Mouse (Mus musculus) midbrain, embryonic 10.5 days (tissue): ENCODE results near the gene Zfp961. TPM values are rescaled to one million over a fixed set of nuclear protein-coding genes. Genes with fewer than 3 reads are reported as not detected.
A peak's percentile ranks its signal among the peaks of the same experiment; 100 is the strongest.
"Not testable (repeated sequence)": the region's sequence is repeated elsewhere in the genome, so short reads cannot be mapped to it uniquely, and the experiment has no call there.

ENCODE experiments used
- DNase-seq: peaks from one replicate; pipeline ENCODE4 v3.0.0-alpha.2; 2017; ENCODE audit warnings: low spot score
- H3K27ac ChIP-seq: fragments of 300-500 bp; sonication (generic); replicated peaks from 2 replicates; pipeline ENCODE4 v1.5.1; 2016; ENCODE audit warnings: mild to moderate bottlenecking
- H3K27me3 ChIP-seq: fragments of 300-500 bp; sonication (generic); 2 replicates; pipeline ENCODE4 v1.6.1; 2016; ENCODE audit warnings: low read depth, mild to moderate bottlenecking; ENCODE audit not compliant: poor library complexity, severe bottlenecking
- H3K36me3 ChIP-seq: fragments of 300-500 bp; sonication (generic); 2 replicates; pipeline ENCODE4 v1.6.1; 2016; ENCODE audit warnings: mild to moderate bottlenecking, moderate library complexity
- H3K4me1 ChIP-seq: fragments of 300-500 bp; sonication (generic); 2 replicates; pipeline ENCODE4 v1.6.1; 2016
- H3K4me3 ChIP-seq: fragments of 300-500 bp; sonication (generic); 2 replicates; pipeline ENCODE4 v1.5.1; 2016; ENCODE audit warnings: mild to moderate bottlenecking, moderate library complexity
- H3K9me3 ChIP-seq: fragments of 300-500 bp; sonication (generic); replicated peaks from 2 replicates; pipeline ENCODE4 v1.6.1; 2016; ENCODE audit warnings: mild to moderate bottlenecking
- WGBS: fragments of 180-500 bp; shearing (Covaris S2); methylation state at CpG from one replicate; pipeline ENCODE4 v1.1.7; 2016; 5-methylcytosine and 5-hydroxymethylcytosine counted together
- polyA plus RNA-seq: library from polyadenylated mRNA; unstranded; fragments of >200 nt; fragmentation: Nextera tagmentation; extraction: Ambion mirVana; gene quantifications from 2 replicates; pipeline ENCODE4 v1.2.1, GENCODE M21; 2016

Gene Zfp961
- polyA plus RNA-seq, 1 experiment from 2014 or later, result 26.6 TPM

- Histone ChIP-seq H3K4me1 (no peaks in the 10 kb centered on the region), H3K27me3 (no peaks in the 10 kb centered on the region), H3K4me3 (no peak overlapping the region), H3K27ac (no peak overlapping the region), H3K9me3 (no peaks in the 10 kb centered on the region), H3K36me3 (no peaks in the 10 kb centered on the region)
- 78% methylated on average over 2 of the region's 2 CpGs for WGBS
- no peak for DNase-seq
Measured at GRCm38 (mm10) chr8:71940293-71941208, 10.3 kb upstream of the Zfp961 start.

- WGBS, result 85% methylated on average over 1 of the region's 1 CpGs
- H3K4me3 ChIP-seq, result no peak overlapping the region
- H3K4me1 ChIP-seq, result no peaks in the 10 kb centered on the region
- no peaks in the 10 kb centered on the region for H3K9me3 ChIP-seq
- DNase-seq, result no peak
- no peaks in the 10 kb centered on the region for H3K27me3 ChIP-seq
- H3K36me3 ChIP-seq, result no peaks in the 10 kb centered on the region
- H3K27ac ChIP-seq, result no peak overlapping the region
Measured at GRCm38 (mm10) chr8:71941776-71942175, 9.1 kb upstream of the Zfp961 start.

- no peaks in the 10 kb centered on the region for H3K27me3 ChIP-seq
- peaks cover 11% of the 10 kb centered on the region for H3K36me3 ChIP-seq
- DNase-seq, result no peak
- 91% methylated on average over 5 of the region's 5 CpGs for WGBS
- H3K9me3 ChIP-seq, result peaks cover 4% of the 10 kb centered on the region; the same call in 1 of the 2 replicates
- H3K4me3 ChIP-seq, result no peak overlapping the region
- no peak overlapping the region for H3K27ac ChIP-seq
- peaks cover 18% of the 10 kb centered on the region for H3K4me1 ChIP-seq
Measured at GRCm38 (mm10) chr8:71948624-71949023, 2.2 kb upstream of the Zfp961 start.

GRCm38 (mm10) chr8:71951436-71952161 lies 761 bp downstream of the Zfp961 start:
- peaks cover 33% of the 10 kb centered on the region; the same call in 1 of the 2 replicates for H3K9me3 ChIP-seq
- WGBS, result 49% methylated on average over 14 of the region's 14 CpGs
- no peaks in the 10 kb centered on the region for H3K27me3 ChIP-seq
- H3K27ac ChIP-seq, result peak overlapping the region; percentile 92
- peak overlapping the region; percentile 75 for H3K4me3 ChIP-seq
- peaks cover 18% of the 10 kb centered on the region for H3K4me1 ChIP-seq
- peak; percentile 23 for DNase-seq
- peaks cover 41% of the 10 kb centered on the region for H3K36me3 ChIP-seq

- Histone ChIP-seq H3K36me3 (peaks cover 42% of the 10 kb centered on the region), H3K27ac (no peak overlapping the region), H3K27me3 (no peaks in the 10 kb centered on the region), H3K9me3 (peaks cover 37% of the 10 kb centered on the region; the same call in 1 of the 2 replicates), H3K4me3 (peak overlapping the region; percentile 75; the same call in 1 of the 2 replicates), H3K4me1 (peaks cover 18% of the 10 kb centered on the region)
- 94% methylated on average over 1 of the region's 1 CpGs for WGBS
- DNase-seq, result no peak
Measured at GRCm38 (mm10) chr8:71952489-71952888, 1.7 kb downstream of the Zfp961 start.

GRCm38 (mm10) chr8:71952961-71953700 lies 2.3 kb downstream of the Zfp961 start:
- 95% methylated on average over 16 of the region's 16 CpGs for WGBS
- DNase-seq, result not testable (repeated sequence)

GRCm38 (mm10) chr8:71954666-71955065 lies 3.8 kb downstream of the Zfp961 start:
- H3K4me3 ChIP-seq, result no peak overlapping the region
- peaks cover 56% of the 10 kb centered on the region for H3K36me3 ChIP-seq
- H3K4me1 ChIP-seq, result peaks cover 18% of the 10 kb centered on the region
- DNase-seq, result no peak
- H3K27ac ChIP-seq, result no peak overlapping the region
- 96% methylated on average over 9 of the region's 9 CpGs for WGBS
- no peaks in the 10 kb centered on the region for H3K27me3 ChIP-seq
- H3K9me3 ChIP-seq, result peaks cover 37% of the 10 kb centered on the region; the same call in 1 of the 2 replicates

More at GRCm38 (mm10) chr8:71952961-71953700, 2.3 kb downstream of the Zfp961 start:
- H3K27ac ChIP-seq, H3K4me3 ChIP-seq, H3K27me3 ChIP-seq: not testable (repeated sequence)
- peaks cover 37% of the 10 kb centered on the region; the same call in 1 of the 2 replicates for H3K9me3 ChIP-seq
- H3K36me3 ChIP-seq, result peaks cover 48% of the 10 kb centered on the region
- peaks cover 18% of the 10 kb centered on the region for H3K4me1 ChIP-seq

GRCm38 (mm10) chr8:71960483-71960882 lies 9.6 kb downstream of the Zfp961 start:
- Histone ChIP-seq H3K4me3 (no peak overlapping the region), H3K4me1 (no peaks in the 10 kb centered on the region), H3K36me3 (peaks cover 80% of the 10 kb centered on the region), H3K27me3 (no peaks in the 10 kb centered on the region), H3K27ac (no peak overlapping the region), H3K9me3 (peaks cover 31% of the 10 kb centered on the region)
- DNase-seq, result no peak

- no peak overlapping the region for H3K27ac ChIP-seq
- 91% methylated on average over 5 of the region's 5 CpGs for WGBS
- no peak overlapping the region for H3K4me3 ChIP-seq
- peaks cover 31% of the 10 kb centered on the region for H3K9me3 ChIP-seq
- H3K4me1 ChIP-seq, result no peaks in the 10 kb centered on the region
- peaks cover 80% of the 10 kb centered on the region for H3K36me3 ChIP-seq
- H3K27me3 ChIP-seq, result no peaks in the 10 kb centered on the region
- no peak for DNase-seq
Measured at GRCm38 (mm10) chr8:71961796-71962195, 11.0 kb downstream of the Zfp961 start.

- no peak overlapping the region for H3K27ac ChIP-seq
- no peak for DNase-seq
- no peaks in the 10 kb centered on the region for H3K27me3 ChIP-seq
- peaks cover 40% of the 10 kb centered on the region for H3K9me3 ChIP-seq
- 92% methylated on average over 3 of the region's 3 CpGs for WGBS
- H3K4me1 ChIP-seq, result no peaks in the 10 kb centered on the region
- no peak overlapping the region for H3K4me3 ChIP-seq
- peaks cover 92% of the 10 kb centered on the region for H3K36me3 ChIP-seq
Measured at GRCm38 (mm10) chr8:71964051-71964450, 13.2 kb downstream of the Zfp961 start.

- H3K9me3 ChIP-seq, result peaks cover 40% of the 10 kb centered on the region
- 92% methylated on average over 2 of the region's 2 CpGs for WGBS
- H3K4me3 ChIP-seq, result no peak overlapping the region
- H3K4me1 ChIP-seq, result no peaks in the 10 kb centered on the region
- no peak overlapping the region for H3K27ac ChIP-seq
- no peaks in the 10 kb centered on the region for H3K27me3 ChIP-seq
- no peak for DNase-seq
- H3K36me3 ChIP-seq, result peaks cover 94% of the 10 kb centered on the region
Measured at GRCm38 (mm10) chr8:71965166-71965565, 14.3 kb downstream of the Zfp961 start.

- no peak overlapping the region for H3K27ac ChIP-seq
- DNase-seq, result no peak
- H3K4me1 ChIP-seq, result no peaks in the 10 kb centered on the region
- H3K4me3 ChIP-seq, result no peak overlapping the region
- H3K36me3 ChIP-seq, result peaks cover 93% of the 10 kb centered on the region
- peaks cover 38% of the 10 kb centered on the region for H3K9me3 ChIP-seq
- H3K27me3 ChIP-seq, result no peaks in the 10 kb centered on the region
Measured at GRCm38 (mm10) chr8:71966411-71966810, 15.6 kb downstream of the Zfp961 start.
